Mouse (Mus musculus): ENCODE results near the gene Ribc2. TPM values are rescaled to one million over a fixed set of nuclear protein-coding genes. Genes with fewer than 3 reads are reported as not detected.

Gene Ribc2
- polyA plus RNA-seq, 1 experiment from 2014 or later, result 0.56 TPM

DNA sequence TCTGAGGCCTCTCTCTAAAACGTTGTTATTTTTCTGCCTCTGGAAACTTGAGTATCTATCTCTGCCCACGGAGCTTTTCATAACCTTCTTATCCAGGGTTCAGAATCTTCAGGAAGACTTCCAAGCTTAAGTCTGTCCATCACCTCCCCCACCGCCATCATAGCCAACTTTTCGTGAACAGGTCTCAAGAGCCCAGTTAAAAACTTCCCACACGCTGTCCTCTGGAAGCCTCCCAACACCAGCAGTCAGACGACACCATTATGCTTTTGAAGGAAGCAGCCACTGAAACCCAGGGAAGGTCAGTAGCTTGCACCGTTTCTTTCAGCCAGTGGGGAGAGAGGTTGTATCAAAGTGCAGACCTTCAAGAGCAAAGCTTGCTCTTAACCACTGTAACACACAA, 55.0 kb downstream of the Ribc2 start:
- TF ChIP-seq EP300 (IDR thresholded peaks at IDR 0.05) (no peak), CTCF (IDR thresholded peaks at IDR 0.05) (no peak)
- WGBS, result 54% methylated on average over 7 of the region's 7 CpGs
- H3K4me3 ChIP-seq (ENCODE audit: low read depth, low read length), result no peak overlapping the region
- H3K4me2 ChIP-seq (replicated peaks; ENCODE audit: low read depth, low read length), result no peak overlapping the region
- ATAC-seq (no peak), DNase-seq (ENCODE audit: low spot score) (no peak)
- no peaks in the 10 kb centered on the region for H3K4me1 ChIP-seq (ENCODE audit: insufficient read depth, low read depth, low read length)
- no peaks in the 10 kb centered on the region for H3K9me3 ChIP-seq (ENCODE audit: low read length)
- no peaks in the 10 kb centered on the region for H3K27me3 ChIP-seq (replicated peaks; ENCODE audit: insufficient read depth, low read length)
- H3K9ac ChIP-seq (replicated peaks; ENCODE audit: low read depth), result no peak overlapping the region
- no peaks in the 10 kb centered on the region for H3K36me3 ChIP-seq (ENCODE audit: insufficient read depth, low read length)
- H3K27ac ChIP-seq (ENCODE audit: low read length), result no peak overlapping the region

GRCm38 (mm10) chr15:85188167-85188778, 56.4 kb downstream of the Ribc2 start:
- Histone ChIP-seq H3K4me2 (replicated peaks; ENCODE audit: low read depth, low read length) (no peak overlapping the region), H3K27ac (ENCODE audit: low read length) (no peak overlapping the region), H3K36me3 (ENCODE audit: insufficient read depth, low read length) (no peaks in the 10 kb centered on the region), H3K4me1 (ENCODE audit: insufficient read depth, low read depth, low read length) (no peaks in the 10 kb centered on the region), H3K4me3 (ENCODE audit: low read depth, low read length) (no peak overlapping the region), H3K27me3 (replicated peaks; ENCODE audit: insufficient read depth, low read length) (no peaks in the 10 kb centered on the region), H3K9me3 (ENCODE audit: low read length) (no peaks in the 10 kb centered on the region), H3K9ac (replicated peaks; ENCODE audit: low read depth) (no peak overlapping the region)
- DNase-seq (ENCODE audit: low spot score), result no peak
- 51% methylated on average over 8 of the region's 8 CpGs for WGBS
- no peak for ATAC-seq
- TF ChIP-seq CTCF (IDR thresholded peaks at IDR 0.05), result no peak
- TF ChIP-seq EP300 (IDR thresholded peaks at IDR 0.05), result no peak

Other genes with a start within 250 kb of the Ribc2 start
- gene Gm29666, start 212.0 kb upstream of the Ribc2 start, polyA plus RNA-seq (2015; fragmentation: Nextera tagmentation; extraction: Ambion mirVana), result 0.10 and 0.12 TPM in 2 replicates
- 12.1 and 13.9 TPM in 2 replicates for gene Nup50, start 208.7 kb upstream of the Ribc2 start, polyA plus RNA-seq (2015; fragmentation: Nextera tagmentation; extraction: Ambion mirVana)
- gene 5031439G07Rik, start 143.5 kb upstream of the Ribc2 start, polyA plus RNA-seq (2015; fragmentation: Nextera tagmentation; extraction: Ambion mirVana), result 4.3 and 4.6 TPM in 2 replicates
- 33.6 and 41.0 TPM in 2 replicates for gene Upk3a, start 114.9 kb upstream of the Ribc2 start, polyA plus RNA-seq (2015; fragmentation: Nextera tagmentation; extraction: Ambion mirVana)
- gene Fam118a, start 103.1 kb upstream of the Ribc2 start, polyA plus RNA-seq (2015; fragmentation: Nextera tagmentation; extraction: Ambion mirVana), result 18.2 and 18.9 TPM in 2 replicates
- gene Smc1b, start 114 bp upstream of the Ribc2 start, polyA plus RNA-seq (2015; fragmentation: Nextera tagmentation; extraction: Ambion mirVana), result 0.04 TPM in 1 of 2 replicates, not detected in the other
- 45.7 and 51.2 TPM in 2 replicates for gene Fbln1, start 73.9 kb downstream of the Ribc2 start, polyA plus RNA-seq (2015; fragmentation: Nextera tagmentation; extraction: Ambion mirVana)
- 190 and 211 TPM in 2 replicates for gene Atxn10, start 204.2 kb downstream of the Ribc2 start, polyA plus RNA-seq (2015; fragmentation: Nextera tagmentation; extraction: Ambion mirVana)